Mouse (Mus musculus) stomach, embryonic 14.5 days (tissue): ENCODE data around the gene Wdr37. TPM values are rescaled to one million over a fixed set of nuclear protein-coding genes. Genes with fewer than 3 reads are reported as not detected.
"Not testable (repeated sequence)": the region's sequence is repeated elsewhere in the genome, so short reads cannot be mapped to it uniquely, and the experiment has no call there.

Experiments
- ATAC-seq: fragments of 200-750 bp; cut with Nextera tagmentation; 2 replicates; pipeline ENCODE4 v1.8.0; 2017; ENCODE audit warnings: low read depth, moderate TSS enrichment; ENCODE audit not compliant: insufficient number of reproducible peaks, insufficient read depth, low FRiP score
- H3K27ac ChIP-seq: fragments of 300-500 bp; sonication (generic); 2 replicates; pipeline ENCODE4 v1.5.1; 2014; ENCODE audit warnings: mild to moderate bottlenecking, low read length, moderate library complexity, mixed read lengths
- H3K27me3 ChIP-seq: fragments of 300-500 bp; sonication (generic); 2 replicates; pipeline ENCODE4 v1.6.1; 2014; ENCODE audit warnings: low read length, control low read depth, mixed read lengths; ENCODE audit not compliant: control insufficient read depth, insufficient read depth
- H3K36me3 ChIP-seq: fragments of 300-500 bp; sonication (generic); 2 replicates; pipeline ENCODE4 v1.6.1; 2014; ENCODE audit warnings: mild to moderate bottlenecking, control low read depth, low read length, moderate library complexity, mixed read lengths; ENCODE audit not compliant: control insufficient read depth, insufficient read depth
- H3K4me1 ChIP-seq: fragments of 300-500 bp; sonication (generic); 2 replicates; pipeline ENCODE4 v1.6.1; 2014; ENCODE audit warnings: low read length, control low read depth, mixed read lengths; ENCODE audit not compliant: control insufficient read depth, insufficient read depth
- H3K4me2 ChIP-seq: fragments of 300-500 bp; sonication (generic); replicated peaks from 2 replicates; pipeline ENCODE4 v1.6.1; 2014; ENCODE audit warnings: low read depth, low read length, control low read depth
- H3K4me3 ChIP-seq: fragments of 300-500 bp; sonication (generic); 2 replicates; pipeline ENCODE4 v1.5.1; 2014; ENCODE audit warnings: low read depth, low read length, control low read depth
- H3K9ac ChIP-seq: fragments of 300-500 bp; sonication (generic); replicated peaks from 2 replicates; pipeline ENCODE4 v1.6.1; 2014; ENCODE audit warnings: low read depth, mild to moderate bottlenecking, control low read depth, low read length, moderate library complexity, mixed read lengths
- H3K9me3 ChIP-seq: fragments of 300-500 bp; sonication (generic); 2 replicates; pipeline ENCODE4 v1.6.1; 2016; ENCODE audit warnings: low read depth, low read length, control low read depth; ENCODE audit not compliant: control insufficient read depth
- WGBS: fragments of 180-500 bp; shearing (Covaris S2); extraction: QIAGEN DNeasy Blood & Tissue Kit; methylation state at CpG from one replicate; pipeline ENCODE4 v1.1.7; 2014; 5-methylcytosine and 5-hydroxymethylcytosine counted together
- polyA plus RNA-seq: library from polyadenylated mRNA; unstranded; fragments of >200 nt; fragmentation: Nextera tagmentation; extraction: Ambion mirVana; gene quantifications from 2 replicates; pipeline ENCODE4 v1.2.1, GENCODE M21; 2014

Gene Wdr37
- polyA plus RNA-seq, 1 experiment from 2014 or later, result 26.4 TPM

- Histone ChIP-seq H3K9ac (no peak overlapping the region), H3K4me1 (no peaks in the 10 kb centered on the region), H3K27me3 (no peaks in the 10 kb centered on the region), H3K4me2 (no peak overlapping the region), H3K4me3 (no peak overlapping the region), H3K9me3 (no peaks in the 10 kb centered on the region), H3K27ac (no peak overlapping the region), H3K36me3 (peaks cover 13% of the 10 kb centered on the region; the same call in 1 of the 2 replicates)
- no peak for ATAC-seq
- WGBS, result 95% methylated on average over 2 of the region's 2 CpGs
Observed at GRCm38 (mm10) chr13:8854769-8855168, 16.9 kb downstream of the Wdr37 start.

DNA sequence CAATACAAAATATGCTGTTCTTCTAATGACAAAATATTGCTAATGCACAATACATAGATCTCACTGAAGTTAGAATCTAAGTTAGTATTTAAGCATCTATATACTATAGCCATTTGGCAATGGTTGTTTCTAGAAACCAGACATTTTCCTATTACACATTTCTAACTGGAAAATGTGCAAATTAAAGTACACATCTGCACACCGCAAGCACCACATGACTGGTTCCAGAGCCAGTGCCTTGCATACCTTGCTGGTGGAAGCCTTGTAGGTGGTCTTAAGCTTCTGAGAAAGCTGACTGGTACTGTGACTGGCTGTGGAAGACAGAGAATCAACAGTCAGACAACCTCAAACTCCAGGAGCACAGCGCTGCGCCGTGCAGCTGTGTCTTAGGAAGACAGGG, 18.3 kb downstream of the Wdr37 start:
- Histone ChIP-seq H3K4me2 (no peak overlapping the region), H3K27ac (no peak overlapping the region), H3K27me3 (no peaks in the 10 kb centered on the region), H3K9ac (no peak overlapping the region), H3K9me3 (no peaks in the 10 kb centered on the region), H3K4me3 (no peak overlapping the region), H3K4me1 (no peaks in the 10 kb centered on the region), H3K36me3 (peaks cover 17% of the 10 kb centered on the region)
- ATAC-seq, result no peak
- WGBS, result 95% methylated on average over 4 of the region's 4 CpGs

GRCm38 (mm10) chr13:8849311-8849710, 22.4 kb downstream of the Wdr37 start:
- no peaks in the 10 kb centered on the region for H3K27me3 ChIP-seq
- no peak overlapping the region for H3K4me3 ChIP-seq
- ATAC-seq, result no peak
- H3K27ac ChIP-seq, result no peak overlapping the region
- H3K9me3 ChIP-seq, result no peaks in the 10 kb centered on the region
- 84% methylated on average over 1 of the region's 1 CpGs for WGBS
- no peaks in the 10 kb centered on the region for H3K4me1 ChIP-seq
- no peak overlapping the region for H3K4me2 ChIP-seq
- no peak overlapping the region for H3K9ac ChIP-seq
- peaks cover 33% of the 10 kb centered on the region for H3K36me3 ChIP-seq

GRCm38 (mm10) chr13:8847702-8848101, 24.0 kb downstream of the Wdr37 start:
- Histone ChIP-seq H3K4me1 (no peaks in the 10 kb centered on the region), H3K27ac (no peak overlapping the region), H3K4me2 (no peak overlapping the region), H3K9me3 (no peaks in the 10 kb centered on the region), H3K36me3 (peaks cover 37% of the 10 kb centered on the region), H3K27me3 (no peaks in the 10 kb centered on the region), H3K4me3 (no peak overlapping the region), H3K9ac (no peak overlapping the region)
- WGBS, result 61% methylated on average over 2 of the region's 2 CpGs
- ATAC-seq, result no peak

GRCm38 (mm10) chr13:8842273-8842672, 29.4 kb downstream of the Wdr37 start:
- Histone ChIP-seq H3K4me3 (no peak overlapping the region), H3K27me3 (no peaks in the 10 kb centered on the region), H3K4me2 (no peak overlapping the region), H3K36me3 (peaks cover 55% of the 10 kb centered on the region), H3K9ac (no peak overlapping the region), H3K4me1 (no peaks in the 10 kb centered on the region), H3K9me3 (no peaks in the 10 kb centered on the region), H3K27ac (no peak overlapping the region)
- WGBS, result 87% methylated on average over 3 of the region's 3 CpGs
- no peak for ATAC-seq

DNA sequence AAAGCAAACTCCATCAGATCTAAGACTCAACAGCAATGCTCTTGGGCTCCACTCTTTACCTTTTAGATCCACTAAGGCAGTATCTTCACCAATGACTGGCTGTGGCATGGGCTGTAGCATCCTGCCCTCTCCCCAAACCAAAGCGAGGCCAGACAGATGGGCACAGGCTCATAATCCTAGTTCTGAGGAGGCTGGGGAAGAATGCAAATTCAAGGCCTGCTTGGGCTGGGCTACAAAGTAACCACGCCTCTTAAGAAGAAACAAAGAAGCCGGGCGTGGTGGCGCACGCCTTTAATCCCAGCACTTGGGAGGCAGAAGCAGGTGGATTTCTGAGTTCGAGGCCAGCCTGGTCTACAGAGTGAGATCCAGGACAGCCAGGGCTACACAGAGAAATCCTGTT, 29.9 kb downstream of the Wdr37 start:
- ATAC-seq, H3K9me3 ChIP-seq, H3K4me2 ChIP-seq, H3K27ac ChIP-seq, H3K4me1 ChIP-seq, H3K9ac ChIP-seq, H3K4me3 ChIP-seq, H3K27me3 ChIP-seq: not testable (repeated sequence)
- peaks cover 51% of the 10 kb centered on the region for H3K36me3 ChIP-seq
- 92% methylated on average over 7 of the region's 7 CpGs for WGBS

DNA sequence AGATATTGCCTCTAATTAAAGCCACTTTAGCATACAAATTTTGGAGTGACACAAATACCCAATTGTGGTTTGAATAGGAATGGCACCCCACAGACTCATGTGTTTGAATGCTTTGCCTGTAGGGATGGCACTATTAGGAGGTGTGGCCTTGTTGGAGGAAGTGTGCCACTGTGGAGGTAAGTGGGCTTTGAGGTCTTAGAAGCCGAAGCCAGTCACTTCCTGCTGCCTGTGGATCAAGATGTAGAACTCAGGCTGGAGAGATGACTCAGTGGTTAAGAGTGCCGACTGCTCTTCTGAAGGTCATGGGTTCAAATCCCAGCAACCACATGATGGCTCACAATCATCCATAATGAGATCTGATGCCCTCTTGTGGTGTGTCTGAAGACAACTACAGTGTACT, 30.8 kb downstream of the Wdr37 start:
- H3K27ac ChIP-seq, result no peak overlapping the region
- 86% methylated on average over 2 of the region's 2 CpGs for WGBS
- H3K4me1 ChIP-seq, result no peaks in the 10 kb centered on the region
- ATAC-seq, result no peak
- H3K4me3 ChIP-seq, result no peak overlapping the region
- no peaks in the 10 kb centered on the region for H3K27me3 ChIP-seq
- H3K9me3 ChIP-seq, result no peaks in the 10 kb centered on the region
- no peak overlapping the region for H3K9ac ChIP-seq
- peaks cover 50% of the 10 kb centered on the region for H3K36me3 ChIP-seq
- no peak overlapping the region for H3K4me2 ChIP-seq

- 68% methylated on average over 6 of the region's 6 CpGs for WGBS
- Histone ChIP-seq H3K4me3 (no peak overlapping the region), H3K9me3 (no peaks in the 10 kb centered on the region), H3K9ac (no peak overlapping the region), H3K36me3 (peaks cover 54% of the 10 kb centered on the region), H3K27me3 (no peaks in the 10 kb centered on the region), H3K4me2 (no peak overlapping the region), H3K27ac (0 out of 2 replicates have a peak overlapping the region, but pooled peaks have one; percentile 1), H3K4me1 (no peaks in the 10 kb centered on the region)
- no peak for ATAC-seq
Observed at GRCm38 (mm10) chr13:8839937-8840336, 31.8 kb downstream of the Wdr37 start.

GRCm38 (mm10) chr13:8839111-8839510, 32.6 kb downstream of the Wdr37 start:
- Histone ChIP-seq H3K9me3 (no peaks in the 10 kb centered on the region), H3K36me3 (peaks cover 59% of the 10 kb centered on the region), H3K27ac (no peak overlapping the region), H3K9ac (no peak overlapping the region), H3K4me3 (no peak overlapping the region), H3K4me2 (no peak overlapping the region), H3K4me1 (no peaks in the 10 kb centered on the region), H3K27me3 (no peaks in the 10 kb centered on the region)
- ATAC-seq, result no peak
- 92% methylated on average over 10 of the region's 10 CpGs for WGBS
